Mouse (Mus musculus): ENCODE data around the gene Cmtm5. TPM values are rescaled to one million over a fixed set of nuclear protein-coding genes. Genes with fewer than 3 reads are reported as not detected.
"Not testable (repeated sequence)": the region's sequence is repeated elsewhere in the genome, so short reads cannot be mapped to it uniquely, and the experiment has no call there.

Cmtm5 gene
- polyA plus RNA-seq, 1 experiment from 2014 or later: 0.20 TPM

DNA sequence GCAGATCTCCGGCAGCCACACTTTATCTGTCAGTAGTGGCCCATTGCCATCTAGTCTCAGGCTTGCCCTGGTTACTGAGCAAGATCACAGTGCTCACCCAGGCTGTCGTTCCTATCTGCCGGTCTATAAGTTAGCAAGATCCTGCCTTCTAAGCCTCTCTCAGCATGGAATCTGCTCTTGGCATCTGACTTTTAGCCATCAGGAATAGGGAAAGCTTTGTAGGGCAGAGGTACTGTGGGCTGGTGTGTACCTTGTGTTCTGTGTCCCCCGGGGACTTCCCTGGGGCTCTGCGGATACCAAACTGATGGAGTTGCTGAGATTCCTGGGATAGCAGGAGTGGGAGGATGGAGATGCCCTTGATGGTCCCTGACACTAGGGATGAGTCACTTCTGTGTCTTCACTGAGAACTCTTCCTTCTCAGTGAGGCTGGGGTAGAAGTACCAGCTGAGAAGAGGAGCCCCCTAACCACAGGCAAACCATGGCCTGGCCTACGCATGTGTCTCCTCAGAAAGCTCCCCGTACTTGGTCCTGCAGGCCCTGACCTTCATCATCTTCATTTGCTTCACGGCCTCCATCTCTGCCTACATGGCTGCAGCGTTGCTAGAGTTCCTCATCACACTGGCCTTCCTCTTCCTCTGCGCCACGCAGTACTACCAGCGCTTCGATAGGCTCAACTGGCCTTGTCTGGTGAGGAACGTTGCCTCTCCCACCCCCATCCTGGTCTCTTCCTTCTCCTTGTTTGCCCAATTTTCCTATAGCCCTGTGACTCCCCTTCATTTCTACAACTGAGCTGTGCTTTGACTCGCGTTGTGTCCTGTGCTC is 1.5 kb downstream of the Cmtm5 start:
- Histone ChIP-seq H3K27ac (no peak overlapping the region), H3K4me3 (replicated peaks) (no peak overlapping the region)

GRCm38 (mm10) chr14:54938431-54939219 is 2.6 kb downstream of the Cmtm5 start:
- H3K9ac ChIP-seq: no peak overlapping the region
- H3K9me3 ChIP-seq (replicated peaks): no peaks in the 10 kb centered on the region
- H3K4me1 ChIP-seq (replicated peaks): no peaks in the 10 kb centered on the region
- 59% methylated on average over 15 of the region's 15 CpGs for WGBS (ENCODE audit: insufficient replicate concordance)
- 0 out of 2 replicates have a peak, but pooled peaks cover 16% of the 10 kb centered on the region for H3K27me3 ChIP-seq
- ATAC-seq (ENCODE audit: low read depth) (no peak), DNase-seq (no peak)
- no peaks in the 10 kb centered on the region for H3K36me3 ChIP-seq
- no peak overlapping the region for H3K27ac ChIP-seq
- no peak overlapping the region for H3K4me3 ChIP-seq (replicated peaks)
- no peak overlapping the region for H3K4me2 ChIP-seq

More for the DNA sequence above, 1.5 kb downstream of the Cmtm5 start:
- H3K27me3 ChIP-seq: peaks cover 19% of the 10 kb centered on the region; the same call in 1 of the 2 replicates
- no peaks in the 10 kb centered on the region for H3K4me1 ChIP-seq (replicated peaks)
- no peaks in the 10 kb centered on the region for H3K36me3 ChIP-seq
- H3K9me3 ChIP-seq (replicated peaks): no peaks in the 10 kb centered on the region
- no peak overlapping the region for H3K9ac ChIP-seq
- 72% methylated on average over 16 of the region's 16 CpGs for WGBS (ENCODE audit: insufficient replicate concordance)
- DNase-seq (no peak), ATAC-seq (ENCODE audit: low read depth) (no peak)
- no peak overlapping the region for H3K4me2 ChIP-seq

DNA sequence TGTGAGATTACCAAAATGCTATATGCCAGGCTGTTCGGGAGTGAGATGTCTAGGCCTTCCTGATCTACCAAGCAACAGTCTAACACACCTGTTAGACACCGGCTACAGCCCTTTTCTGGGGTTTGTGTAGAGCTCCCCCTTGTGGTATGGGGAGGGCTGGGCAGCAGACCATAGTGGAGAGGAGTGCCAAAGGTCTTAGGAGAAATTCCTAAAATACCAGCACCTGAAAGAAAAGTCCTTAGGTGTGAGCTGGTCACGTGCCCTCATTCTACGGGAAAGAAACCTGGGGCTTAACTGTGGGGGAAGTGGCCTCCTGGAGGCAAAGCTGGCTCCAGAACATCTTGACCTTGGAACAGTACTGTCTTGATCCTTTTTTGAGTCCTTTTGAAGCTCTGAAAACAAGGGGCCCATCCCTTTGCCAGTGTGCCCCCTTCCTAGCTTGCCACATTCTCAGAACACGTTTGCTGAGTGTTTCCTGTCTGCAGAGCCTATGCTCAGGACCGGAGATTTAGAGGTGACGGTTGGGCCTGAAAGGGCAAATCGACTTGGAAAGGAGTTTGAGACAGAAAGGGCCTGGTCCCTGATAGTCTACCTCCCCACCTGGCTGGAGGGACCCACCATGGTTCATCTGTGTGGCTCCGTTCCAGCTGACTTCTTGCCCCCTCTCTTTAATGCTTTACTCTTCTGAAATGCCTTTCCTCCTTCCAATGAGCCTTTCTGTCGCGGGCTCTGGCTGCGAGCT is 3.5 kb downstream of the Cmtm5 start:
- Histone ChIP-seq H3K36me3 (no peaks in the 10 kb centered on the region), H3K9ac (no peak overlapping the region), H3K4me3 (replicated peaks) (no peak overlapping the region), H3K4me1 (replicated peaks) (no peaks in the 10 kb centered on the region), H3K4me2 (no peak overlapping the region), H3K27me3 (0 out of 2 replicates have a peak, but pooled peaks cover 16% of the 10 kb centered on the region), H3K27ac (no peak overlapping the region), H3K9me3 (replicated peaks) (no peaks in the 10 kb centered on the region)
- DNase-seq: peak; percentile 32
- 40% methylated on average over 12 of the region's 12 CpGs for WGBS (ENCODE audit: insufficient replicate concordance)
- no peak for ATAC-seq (ENCODE audit: low read depth)

- WGBS (ENCODE audit: insufficient replicate concordance): 57% methylated on average over 3 of the region's 3 CpGs
- Histone ChIP-seq H3K9ac (no peak overlapping the region), H3K4me2 (no peak overlapping the region), H3K27ac (no peak overlapping the region), H3K4me1 (replicated peaks) (no peaks in the 10 kb centered on the region), H3K27me3 (0 out of 2 replicates have a peak, but pooled peaks cover 16% of the 10 kb centered on the region), H3K36me3 (no peaks in the 10 kb centered on the region), H3K9me3 (replicated peaks) (no peaks in the 10 kb centered on the region), H3K4me3 (replicated peaks) (no peak overlapping the region)
- DNase-seq (no peak), ATAC-seq (ENCODE audit: low read depth) (no peak)
Measured at GRCm38 (mm10) chr14:54940176-54940530, 4.1 kb downstream of the Cmtm5 start.

DNA sequence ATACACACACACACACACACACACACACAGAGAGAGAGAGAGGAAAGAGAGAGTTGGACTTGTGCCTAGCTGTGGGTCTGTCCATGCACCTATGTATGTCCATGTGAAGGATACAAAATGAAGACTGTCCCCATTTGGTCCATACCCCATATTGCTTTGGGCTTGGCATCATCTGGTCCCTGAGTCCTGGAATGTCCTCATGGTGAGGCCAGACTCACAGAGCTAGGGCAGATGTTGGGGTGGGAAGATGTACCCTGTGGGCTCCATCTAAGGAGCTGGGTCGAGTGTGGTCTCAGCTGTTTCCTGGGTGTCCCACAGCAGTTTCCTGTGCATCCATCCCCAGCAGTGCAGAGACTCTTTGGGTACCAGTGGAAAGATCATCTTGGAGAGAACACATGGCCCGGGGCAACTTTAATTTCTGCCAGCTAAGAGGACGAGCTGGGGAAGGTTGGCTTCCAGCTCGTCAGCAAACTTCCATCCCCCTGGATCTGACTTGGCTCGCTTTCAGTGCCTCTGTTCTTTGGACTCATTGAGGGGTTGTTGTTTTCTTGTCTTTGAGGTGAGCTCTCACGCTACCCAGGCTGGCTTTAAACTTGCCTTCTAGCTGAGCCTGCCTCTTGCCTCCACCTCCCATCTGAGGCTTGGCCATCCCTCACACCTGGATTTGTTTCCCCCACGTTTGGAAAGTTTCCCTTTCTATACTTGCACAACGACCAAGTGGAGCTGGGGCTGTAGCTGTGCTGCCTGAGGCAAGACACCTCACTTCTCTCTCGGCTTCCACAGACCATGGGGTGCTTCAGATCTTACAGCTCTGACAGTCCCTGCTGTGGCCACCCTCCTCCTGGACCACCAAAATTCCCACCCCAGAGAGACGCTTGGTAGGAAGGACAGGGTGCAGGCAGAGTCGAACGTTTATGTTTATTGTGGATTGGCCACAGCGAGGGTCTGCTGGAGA is 5.2 kb downstream of the Cmtm5 start:
- 42% methylated on average over 13 of the region's 13 CpGs for WGBS (ENCODE audit: insufficient replicate concordance)
- Histone ChIP-seq H3K4me2 (no peak overlapping the region), H3K9ac (no peak overlapping the region), H3K27ac (no peak overlapping the region), H3K27me3 (0 out of 2 replicates have a peak, but pooled peaks cover 16% of the 10 kb centered on the region), H3K4me3 (replicated peaks) (no peak overlapping the region), H3K4me1 (replicated peaks) (no peaks in the 10 kb centered on the region), H3K9me3 (replicated peaks) (no peaks in the 10 kb centered on the region), H3K36me3 (no peaks in the 10 kb centered on the region)
- no peak for ATAC-seq (ENCODE audit: low read depth)
- no peak for DNase-seq

- Histone ChIP-seq H3K36me3 (no peaks in the 10 kb centered on the region), H3K9me3 (replicated peaks) (no peaks in the 10 kb centered on the region), H3K4me3 (replicated peaks) (no peak overlapping the region), H3K27ac (no peak overlapping the region), H3K9ac (no peak overlapping the region), H3K4me2 (no peak overlapping the region), H3K27me3 (0 out of 2 replicates have a peak, but pooled peaks cover 13% of the 10 kb centered on the region), H3K4me1 (replicated peaks) (no peaks in the 10 kb centered on the region)
- 66% methylated on average over 8 of the region's 8 CpGs for WGBS (ENCODE audit: insufficient replicate concordance)
- DNase-seq: no peak
- no peak for ATAC-seq (ENCODE audit: low read depth)
Measured at GRCm38 (mm10) chr14:54942479-54942878, 6.4 kb downstream of the Cmtm5 start.

GRCm38 (mm10) chr14:54943971-54944370 is 7.9 kb downstream of the Cmtm5 start:
- Histone ChIP-seq H3K4me3 (replicated peaks) (no peak overlapping the region), H3K4me2 (no peak overlapping the region), H3K4me1 (replicated peaks) (no peaks in the 10 kb centered on the region), H3K36me3 (no peaks in the 10 kb centered on the region), H3K27ac (no peak overlapping the region), H3K27me3 (peaks cover 10% of the 10 kb centered on the region; the same call in 1 of the 2 replicates), H3K9me3 (replicated peaks) (no peaks in the 10 kb centered on the region), H3K9ac (no peak overlapping the region)
- DNase-seq (no peak), ATAC-seq (ENCODE audit: low read depth) (no peak)
- WGBS (ENCODE audit: insufficient replicate concordance): 82% methylated on average over 7 of the region's 7 CpGs

DNA sequence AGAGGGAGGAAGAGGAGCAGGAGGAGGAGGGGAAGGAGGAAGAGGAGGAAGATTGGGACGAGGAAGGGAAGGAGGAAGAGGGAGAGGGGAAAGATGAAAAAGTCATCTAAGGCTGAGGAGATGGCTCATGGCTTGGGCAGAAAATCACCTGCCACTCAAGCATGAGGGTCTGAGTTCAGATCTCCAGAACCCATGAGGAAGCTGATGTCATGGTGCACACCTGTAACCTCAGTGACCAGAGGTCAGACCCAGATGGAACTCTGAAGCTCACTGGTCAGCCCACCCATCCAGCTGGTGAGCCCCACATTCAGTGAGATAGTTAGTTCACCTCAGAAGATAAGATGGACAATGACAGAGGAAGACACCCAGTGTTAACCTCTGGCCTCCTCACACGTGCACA is 8.9 kb downstream of the Cmtm5 start:
- Histone ChIP-seq H3K4me2 (no peak overlapping the region), H3K27me3 (peaks cover 10% of the 10 kb centered on the region; the same call in 1 of the 2 replicates), H3K4me1 (replicated peaks) (no peaks in the 10 kb centered on the region), H3K36me3 (no peaks in the 10 kb centered on the region), H3K4me3 (replicated peaks) (no peak overlapping the region), H3K27ac (no peak overlapping the region), H3K9ac (no peak overlapping the region), H3K9me3 (replicated peaks) (no peaks in the 10 kb centered on the region)
- DNase-seq: no peak
- ATAC-seq (ENCODE audit: low read depth): no peak
- 40% methylated on average over 2 of the region's 2 CpGs for WGBS (ENCODE audit: insufficient replicate concordance)

GRCm38 (mm10) chr14:54945975-54946704 is 10.1 kb downstream of the Cmtm5 start:
- H3K4me3 ChIP-seq (replicated peaks): no peak overlapping the region
- H3K4me2 ChIP-seq: no peak overlapping the region
- no peaks in the 10 kb centered on the region for H3K9me3 ChIP-seq (replicated peaks)
- peaks cover 5% of the 10 kb centered on the region; the same call in 1 of the 2 replicates for H3K27me3 ChIP-seq
- H3K36me3 ChIP-seq: no peaks in the 10 kb centered on the region
- no peak for DNase-seq
- H3K27ac ChIP-seq: no peak overlapping the region
- H3K4me1 ChIP-seq (replicated peaks): no peaks in the 10 kb centered on the region
- 73% methylated on average over 19 of the region's 19 CpGs for WGBS (ENCODE audit: insufficient replicate concordance)
- ATAC-seq (ENCODE audit: low read depth): no peak
- no peak overlapping the region for H3K9ac ChIP-seq

GRCm38 (mm10) chr14:54947008-54947407 is 10.9 kb downstream of the Cmtm5 start:
- H3K9ac ChIP-seq; DNase-seq; H3K27ac ChIP-seq; H3K4me2 ChIP-seq; ATAC-seq (ENCODE audit: low read depth); H3K27me3 ChIP-seq; H3K4me3 ChIP-seq (replicated peaks); H3K9me3 ChIP-seq (replicated peaks); H3K4me1 ChIP-seq (replicated peaks); H3K36me3 ChIP-seq: not testable (repeated sequence)
- WGBS (ENCODE audit: insufficient replicate concordance): 69% methylated on average over 11 of the region's 11 CpGs

Measured in liver, embryonic 13.5 days (tissue).